Mouse (Mus musculus) kidney, adult 18-20 months (tissue): ENCODE data around the gene Myo9a.
"Not testable (repeated sequence)": the region's sequence is repeated elsewhere in the genome, so short reads cannot be mapped to it uniquely, and the experiment has no call there.

ENCODE experiments used
- DNase-seq: peaks from one replicate; pipeline ENCODE4 v3.0.0; 2021

The Myo9a gene

GRCm38 (mm10) chr9:59951001-59951750 is 200.5 kb downstream of the Myo9a start:
- DNase-seq, result no peak

DNA sequence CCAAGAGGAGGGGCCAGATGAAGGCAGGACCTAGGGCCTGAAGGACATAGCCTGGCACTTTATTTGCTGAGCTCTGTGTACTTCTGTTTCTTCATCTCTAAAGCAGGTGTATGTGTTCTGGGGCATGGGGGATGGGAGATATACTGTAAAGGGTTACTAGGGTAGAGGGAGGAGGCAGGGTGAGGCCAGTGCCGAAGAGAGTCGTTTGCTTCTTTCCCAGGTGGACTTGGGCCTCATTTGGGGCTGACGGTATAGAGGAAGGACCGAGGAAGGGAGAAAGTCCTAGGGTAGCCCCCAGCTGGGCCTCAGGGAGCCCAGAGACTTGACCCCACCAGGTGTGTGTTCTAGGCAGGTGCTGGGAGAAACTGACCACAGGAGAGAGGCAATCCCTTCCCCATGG is 201.2 kb downstream of the Myo9a start:
- DNase-seq, result no peak

DNA sequence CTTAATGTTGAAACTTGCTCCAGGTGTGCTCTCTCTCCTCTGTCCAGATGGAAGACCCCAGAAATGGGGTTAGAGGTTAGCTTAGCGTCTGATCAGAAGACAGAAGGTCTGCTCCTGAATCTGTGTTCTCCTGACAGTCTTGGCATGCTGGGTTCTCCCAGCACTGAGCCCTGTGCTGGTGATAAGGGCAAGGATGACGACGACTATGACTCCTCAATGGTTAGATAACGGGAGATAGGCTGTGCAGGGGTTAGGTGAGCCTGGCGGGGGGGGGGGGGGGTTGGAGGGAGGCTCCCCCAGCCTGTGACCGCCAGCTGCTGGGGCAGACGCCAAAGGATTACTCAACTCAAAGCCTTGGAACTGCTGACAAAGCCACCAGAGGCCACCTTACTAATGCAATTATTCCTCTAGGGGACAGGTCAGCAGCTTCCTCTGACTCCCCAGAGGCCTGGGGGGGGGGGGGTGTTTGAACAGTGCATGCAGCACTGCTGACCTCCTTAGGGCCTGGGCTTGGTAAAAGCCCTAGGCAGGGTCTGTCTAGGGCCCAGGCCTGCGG is 201.9 kb downstream of the Myo9a start:
- no peak for DNase-seq

DNA sequence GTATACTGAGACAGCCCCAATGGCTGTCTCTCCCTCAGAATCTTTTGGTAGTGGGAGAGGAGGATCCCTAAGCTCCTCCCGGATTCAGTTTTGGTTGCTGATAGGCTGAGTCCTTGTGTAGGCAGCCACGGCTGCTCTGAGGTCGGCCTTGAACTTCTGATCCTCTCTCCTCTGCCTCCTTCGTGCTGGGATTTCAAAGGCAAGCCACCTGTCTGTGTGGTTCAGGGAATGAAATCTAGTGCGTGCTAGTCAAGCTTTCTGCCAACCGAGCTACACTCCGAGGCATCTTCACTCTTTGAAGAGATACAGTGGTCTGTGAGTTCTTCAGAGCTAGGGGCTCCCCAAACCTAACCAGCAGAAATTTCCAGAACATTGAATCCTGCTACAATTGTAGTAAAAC is 202.9 kb downstream of the Myo9a start:
- no peak for DNase-seq

GRCm38 (mm10) chr9:59955199-59955598 is 204.5 kb downstream of the Myo9a start:
- DNase-seq, result no peak

DNA sequence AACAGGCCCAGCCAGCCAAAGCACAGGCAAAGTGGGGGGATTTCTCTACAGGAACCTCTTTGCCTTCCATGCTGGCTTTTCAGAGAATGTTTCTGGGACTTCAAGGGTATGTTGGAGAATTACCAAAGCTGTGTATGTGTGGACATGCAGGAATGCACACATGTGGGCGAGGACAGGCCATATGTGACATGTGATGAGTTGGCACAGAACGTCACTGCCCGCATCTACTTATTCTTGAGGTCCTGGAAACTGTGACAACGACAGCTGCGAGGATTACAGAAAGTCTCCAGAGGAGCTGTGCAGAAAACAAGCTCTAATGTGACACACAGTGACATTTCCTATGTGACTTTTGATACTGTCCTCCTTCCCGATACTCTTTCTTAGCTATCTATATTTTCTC is 205.0 kb downstream of the Myo9a start:
- DNase-seq, result no peak

GRCm38 (mm10) chr9:59956496-59956895 is 205.8 kb downstream of the Myo9a start:
- no peak for DNase-seq

DNA sequence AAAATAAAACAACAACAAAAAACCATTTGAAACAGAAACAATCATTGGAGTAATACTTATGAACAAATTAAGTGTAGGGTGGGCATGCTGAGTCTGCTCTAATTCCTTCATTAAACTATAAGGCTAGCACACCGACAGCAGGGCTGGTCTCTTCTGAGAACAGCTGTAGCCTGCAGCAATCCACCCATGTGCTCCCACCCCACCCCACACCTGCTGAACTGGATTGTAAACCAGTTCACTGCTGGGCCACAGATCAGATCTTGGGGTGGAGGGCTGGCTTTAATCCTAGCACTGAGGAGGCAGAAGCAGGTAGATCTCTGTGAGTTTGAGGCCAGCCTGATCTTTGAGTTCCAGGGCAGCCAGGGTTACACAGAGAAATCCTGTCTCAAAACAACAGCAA is 207.4 kb downstream of the Myo9a start:
- not testable (repeated sequence) for DNase-seq

- DNase-seq, result peak; percentile 78
These were observed 208.6 kb downstream of the Myo9a start for GRCm38 (mm10) chr9:59959276-59959675.

DNA sequence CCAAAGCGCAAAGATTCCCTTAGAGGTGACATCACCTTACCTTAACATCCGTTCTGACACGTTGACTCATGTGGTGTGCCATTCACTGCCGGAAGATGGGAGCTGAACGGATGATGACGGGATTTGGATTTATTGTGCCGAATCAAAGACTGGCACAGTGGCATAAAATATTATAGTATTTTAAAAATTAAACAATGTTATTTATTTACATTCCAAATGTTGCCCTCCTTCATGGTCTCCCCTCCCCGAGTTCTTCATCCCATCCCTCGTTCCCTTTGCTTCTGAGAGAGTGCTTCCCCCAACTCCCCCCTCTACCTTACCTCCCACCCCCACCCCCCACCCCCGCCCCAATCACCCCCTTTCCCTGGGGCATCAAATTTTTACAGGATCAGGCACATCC is 209.9 kb downstream of the Myo9a start, which contains the start of gene Nr2e3:
Gene Nr2e3 (minus strand): TSS at position 101 of the 400 bp plus-strand sequence.
- DNase-seq, result no peak

DNA sequence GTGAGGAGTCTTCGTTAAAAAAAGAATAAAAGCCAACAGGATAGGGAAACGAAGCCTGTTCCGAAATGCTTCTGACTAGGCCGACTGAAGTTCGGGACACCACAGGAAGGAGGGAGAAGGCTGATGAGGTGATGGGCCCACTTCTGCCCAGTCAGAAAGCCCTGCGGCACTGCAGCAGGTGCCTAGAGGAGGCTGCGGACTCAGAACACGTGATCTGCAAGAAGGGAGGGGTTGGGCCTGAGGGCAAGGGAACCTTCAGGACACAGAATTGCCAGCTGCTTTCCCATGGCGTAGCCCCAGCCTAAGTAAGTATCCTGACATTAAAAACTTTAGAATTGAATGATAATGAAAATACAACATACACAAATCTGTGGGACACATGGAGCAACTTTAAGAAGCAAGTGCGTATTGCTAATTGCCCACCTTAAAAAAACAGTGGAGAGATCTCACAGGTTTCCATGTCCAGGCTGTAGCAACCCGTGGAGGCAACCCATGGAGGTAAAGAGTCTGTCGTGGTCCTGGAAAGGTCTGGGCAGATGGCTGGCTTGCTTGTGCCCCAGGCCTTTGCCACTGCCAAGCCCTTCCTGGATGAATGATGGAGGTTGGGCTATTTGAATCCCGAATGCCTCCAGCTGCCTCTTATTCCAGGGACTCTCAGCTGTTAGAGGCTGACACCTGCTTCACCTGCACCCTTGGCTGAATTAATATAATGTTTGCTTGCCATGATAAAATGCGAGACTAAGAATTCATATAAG is 210.7 kb downstream of the Myo9a start:
- no peak for DNase-seq

- DNase-seq, result no peak
These were observed 213.7 kb downstream of the Myo9a start for GRCm38 (mm10) chr9:59964367-59964766.

GRCm38 (mm10) chr9:59965046-59965445 is 214.3 kb downstream of the Myo9a start:
- DNase-seq, result no peak

DNA sequence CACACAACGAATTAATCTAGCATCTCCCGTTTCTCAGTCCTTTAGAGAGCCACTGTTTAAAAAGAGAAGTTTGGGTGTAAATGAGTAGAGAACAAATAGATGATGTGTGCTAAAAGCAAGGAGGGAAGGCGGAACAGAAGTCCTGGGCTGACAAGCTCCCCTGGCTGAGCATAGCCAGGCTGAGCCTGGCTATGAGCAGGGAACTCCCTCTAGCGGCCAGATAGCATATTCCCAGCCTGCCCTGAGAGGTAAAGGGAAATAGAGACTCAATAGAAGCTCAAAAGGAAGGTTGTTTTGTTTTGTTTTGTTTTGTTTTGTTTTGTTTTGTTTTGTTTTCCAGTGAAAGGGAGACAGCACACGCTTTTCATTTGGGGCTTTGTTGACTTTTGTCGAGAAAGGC is 218.7 kb downstream of the Myo9a start:
- peak; percentile 43 for DNase-seq

- no peak for DNase-seq
These were observed 220.6 kb downstream of the Myo9a start for GRCm38 (mm10) chr9:59971263-59971662.
